Mouse (Mus musculus) midbrain, embryonic 11.5 days (tissue): Measurements from ENCODE around the gene Nadsyn1. TPM values are rescaled to one million over a fixed set of nuclear protein-coding genes. Genes with fewer than 3 reads are reported as not detected.

Source experiments
- ATAC-seq: fragments of 200-750 bp; cut with Nextera tagmentation; 2 replicates; pipeline ENCODE4 v1.8.0; 2017; ENCODE audit warnings: moderate TSS enrichment, moderate library complexity; ENCODE audit not compliant: low FRiP score
- DNase-seq: peaks from one replicate; pipeline ENCODE4 v3.0.0; 2015; ENCODE audit warnings: low spot score; ENCODE audit errors: missing footprints
- H3K27ac ChIP-seq: fragments of 300-500 bp; sonication (generic); 2 replicates; pipeline ENCODE4 v1.5.1; 2014; ENCODE audit warnings: low read depth, low read length
- H3K27me3 ChIP-seq: fragments of 300-500 bp; sonication (generic); 2 replicates; pipeline ENCODE4 v1.6.1; 2014; ENCODE audit warnings: mild to moderate bottlenecking, low read length, moderate library complexity, mixed read lengths; ENCODE audit not compliant: control insufficient read depth, insufficient read depth
- H3K36me3 ChIP-seq: fragments of 300-500 bp; sonication (generic); 2 replicates; pipeline ENCODE4 v1.6.1; 2014; ENCODE audit warnings: mild to moderate bottlenecking, low read length, moderate library complexity, mixed read lengths; ENCODE audit not compliant: control insufficient read depth, insufficient read depth
- H3K4me1 ChIP-seq: fragments of 300-500 bp; sonication (generic); 2 replicates; pipeline ENCODE4 v1.6.1; 2014; ENCODE audit warnings: low read length; ENCODE audit not compliant: control insufficient read depth, insufficient read depth
- H3K4me2 ChIP-seq: fragments of 300-500 bp; sonication (generic); 2 replicates; pipeline ENCODE4 v1.6.1; 2014; ENCODE audit warnings: mild to moderate bottlenecking, moderate library complexity
- H3K4me3 ChIP-seq: fragments of 300-500 bp; sonication (generic); 2 replicates; pipeline ENCODE4 v1.5.1; 2014; ENCODE audit warnings: low read depth, low read length
- H3K9ac ChIP-seq: fragments of 300-500 bp; sonication (generic); 2 replicates; pipeline ENCODE4 v1.6.1; 2014; ENCODE audit warnings: low read length
- H3K9me3 ChIP-seq: fragments of 300-500 bp; sonication (generic); 2 replicates; pipeline ENCODE4 v1.6.1; 2016; ENCODE audit warnings: low read length; ENCODE audit not compliant: control insufficient read depth
- WGBS: fragments of 180-500 bp; shearing (Covaris S2); extraction: QIAGEN DNeasy Blood & Tissue Kit; methylation state at CpG from one replicate; pipeline ENCODE4 v1.1.7; 2014; 5-methylcytosine and 5-hydroxymethylcytosine counted together
- microRNA-seq: library from miRNA; unstranded; fragments of <30 nt; microRNA quantifications from one replicate; pipeline ENCODE4, GENCODE M21; 2017
- polyA plus RNA-seq: library from polyadenylated mRNA; unstranded; fragments of >200 nt; fragmentation: Nextera tagmentation; extraction: Ambion mirVana; gene quantifications from 2 replicates; pipeline ENCODE4 v1.2.1, GENCODE M21; 2014

Nadsyn1 gene
- polyA plus RNA-seq, 1 experiment from 2014 or later: 7.9 TPM

GRCm38 (mm10) chr7:143751380-143751779 lies 71.3 kb downstream of the Nadsyn1 start:
- no peak for ATAC-seq
- 67% methylated on average over 1 of the region's 1 CpGs for WGBS
- Histone ChIP-seq H3K27me3 (peaks cover 8% of the 10 kb centered on the region; the same call in 1 of the 2 replicates), H3K4me1 (peaks cover 6% of the 10 kb centered on the region), H3K9ac (no peak overlapping the region), H3K36me3 (no peaks in the 10 kb centered on the region), H3K4me3 (no peak overlapping the region), H3K27ac (no peak overlapping the region), H3K9me3 (no peaks in the 10 kb centered on the region), H3K4me2 (no peak overlapping the region)
- no peak for DNase-seq

GRCm38 (mm10) chr7:143749045-143749444 lies 73.6 kb downstream of the Nadsyn1 start:
- peak; percentile 33; the same call in 1 of the 2 replicates for ATAC-seq

GRCm38 (mm10) chr7:143748041-143748868 lies 74.4 kb downstream of the Nadsyn1 start:
- H3K27ac ChIP-seq: no peak overlapping the region
- H3K4me3 ChIP-seq: no peak overlapping the region
- WGBS: 6% methylated on average over 12 of the region's 16 CpGs
- no peaks in the 10 kb centered on the region for H3K27me3 ChIP-seq
- H3K9ac ChIP-seq: no peak overlapping the region; the same call in 1 of the 2 replicates
- peak overlapping the region; percentile 32 for H3K4me2 ChIP-seq
- ATAC-seq (peak; percentile 82), DNase-seq (peak; percentile 99)
- no peaks in the 10 kb centered on the region for H3K9me3 ChIP-seq
- no peaks in the 10 kb centered on the region for H3K36me3 ChIP-seq
- H3K4me1 ChIP-seq: peaks cover 6% of the 10 kb centered on the region

More at GRCm38 (mm10) chr7:143749045-143749444, 73.6 kb downstream of the Nadsyn1 start:
- Histone ChIP-seq H3K4me2 (no peak overlapping the region), H3K9ac (no peak overlapping the region), H3K27ac (no peak overlapping the region), H3K4me1 (peaks cover 6% of the 10 kb centered on the region), H3K9me3 (no peaks in the 10 kb centered on the region), H3K36me3 (no peaks in the 10 kb centered on the region), H3K4me3 (no peak overlapping the region), H3K27me3 (no peaks in the 10 kb centered on the region)
- no peak for DNase-seq
- WGBS: 69% methylated on average over 3 of the region's 3 CpGs

Small RNA genes within 50 kb of the gene (microRNA-seq; reads per million reads assigned to microRNA genes)
- not detected for gene Gm22064

Other genes with a start within 250 kb of the Nadsyn1 start
- gene Cars, start 222.8 kb downstream of the Nadsyn1 start, polyA plus RNA-seq: 68.9 and 75.7 TPM in 2 replicates
- gene Tnfrsf26, start 194.1 kb downstream of the Nadsyn1 start, polyA plus RNA-seq: 0.19 and 0.44 TPM in 2 replicates
- gene Tnfrsf22, start 173.2 kb downstream of the Nadsyn1 start, polyA plus RNA-seq: 8.0 and 9.5 TPM in 2 replicates
- 0.29 and 0.44 TPM in 2 replicates for gene Tnfrsf23, start 137.0 kb downstream of the Nadsyn1 start, polyA plus RNA-seq
- 11.2 and 13.0 TPM in 2 replicates for gene Osbpl5, start 65.9 kb downstream of the Nadsyn1 start, polyA plus RNA-seq
- not detected in 2 replicates for gene Mrgprg, start 55.9 kb downstream of the Nadsyn1 start, polyA plus RNA-seq
- gene Mrgpre, start 38.3 kb downstream of the Nadsyn1 start, polyA plus RNA-seq: 2.7 and 3.7 TPM in 2 replicates
- 88.7 and 89.8 TPM in 2 replicates for gene Dhcr7, start 296 bp upstream of the Nadsyn1 start, polyA plus RNA-seq
- gene Gm498, start 44.0 kb upstream of the Nadsyn1 start, polyA plus RNA-seq: not detected in 2 replicates
- 2.2 and 2.5 TPM in 2 replicates for gene Shank2, start 179.1 kb upstream of the Nadsyn1 start, polyA plus RNA-seq